Mouse (Mus musculus) testis, adult 2 months (tissue): ENCODE data around the gene 2310011J03Rik. TPM values are rescaled to one million over a fixed set of nuclear protein-coding genes. Genes with fewer than 3 reads are reported as not detected.
"Not testable (repeated sequence)": the region's sequence is repeated elsewhere in the genome, so short reads cannot be mapped to it uniquely, and the experiment has no call there.

Source experiments
- H3K27ac ChIP-seq: fragments of 200-500 bp; 2 replicates; pipeline ENCODE4 v1.5.1; 2012; ENCODE audit warnings: low read depth, low read length; ENCODE audit not compliant: control insufficient read depth, insufficient read depth
- H3K27me3 ChIP-seq: fragments of 200-500 bp; 2 replicates; pipeline ENCODE4 v1.6.1; 2012; ENCODE audit warnings: mild to moderate bottlenecking, low read length, moderate library complexity; ENCODE audit not compliant: control insufficient read depth, insufficient read depth
- H3K36me3 ChIP-seq: fragments of 200-500 bp; 2 replicates; pipeline ENCODE4 v1.6.1; 2012; ENCODE audit warnings: mild to moderate bottlenecking, low read length; ENCODE audit not compliant: control insufficient read depth, insufficient read depth
- H3K4me1 ChIP-seq: fragments of 200-500 bp; 2 replicates; pipeline ENCODE4 v1.6.1; 2012; ENCODE audit warnings: low read length; ENCODE audit not compliant: control insufficient read depth, insufficient read depth
- H3K4me3 ChIP-seq: fragments of 200-500 bp; 2 replicates; pipeline ENCODE4 v1.5.1; 2012; ENCODE audit warnings: low read depth, mild to moderate bottlenecking, low read length, moderate library complexity, mixed read lengths; ENCODE audit not compliant: control insufficient read depth
- CTCF ChIP-seq: fragments of 200-500 bp; IDR thresholded peaks from 2 replicates; pipeline ENCODE4 v1.5.1; 2012; ENCODE audit warnings: low read depth, mild to moderate bottlenecking, inconsistent platforms, low read length, moderate library complexity; ENCODE audit not compliant: control insufficient read depth, insufficient read depth, insufficient replicate concordance
- POLR2A ChIP-seq: fragments of 200-500 bp; IDR thresholded peaks from 2 replicates; pipeline ENCODE4 v1.6.1; 2012; ENCODE audit warnings: low read depth, mild to moderate bottlenecking, inconsistent platforms, low read length, moderate library complexity; ENCODE audit not compliant: control insufficient read depth
- polyA plus RNA-seq: library from polyadenylated mRNA; depleted of rRNA; stranded (reverse); fragments of >200 nt; gene quantifications from 2 replicates; pipeline ENCODE4 v1.2.3, GENCODE M21; 2012

Gene 2310011J03Rik
- polyA plus RNA-seq, 1 experiment: 11.3 TPM

DNA sequence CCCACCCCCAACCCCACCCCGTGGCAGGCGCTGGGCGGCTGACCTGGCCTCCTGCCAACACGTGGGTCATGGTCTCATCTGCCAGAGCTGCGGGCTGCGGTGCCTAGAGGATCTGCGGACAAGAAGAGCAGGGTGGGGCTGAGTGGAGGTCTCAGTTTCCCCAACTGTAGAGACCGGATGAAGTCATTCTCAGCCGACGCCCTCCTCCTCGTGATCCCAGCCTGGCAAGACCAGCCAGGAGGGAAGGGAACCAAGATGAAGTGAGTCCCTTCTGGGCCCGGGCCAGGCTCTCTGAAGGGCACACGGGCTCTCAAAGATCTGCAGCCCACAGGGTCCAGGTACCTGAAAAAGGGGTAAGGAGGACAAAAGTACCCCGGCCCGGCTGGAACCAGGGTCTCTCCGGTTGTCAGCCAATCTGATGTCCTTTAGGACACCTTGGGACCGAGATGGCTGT, 27.2 kb upstream of the 2310011J03Rik start:
- Histone ChIP-seq H3K27me3 (no peaks in the 10 kb centered on the region), H3K27ac (no peak overlapping the region), H3K4me1 (peaks cover 34% of the 10 kb centered on the region), H3K36me3 (no peaks in the 10 kb centered on the region), H3K4me3 (peak overlapping the region; percentile 26)
- no peak for TF ChIP-seq POLR2A
- no peak for TF ChIP-seq CTCF

DNA sequence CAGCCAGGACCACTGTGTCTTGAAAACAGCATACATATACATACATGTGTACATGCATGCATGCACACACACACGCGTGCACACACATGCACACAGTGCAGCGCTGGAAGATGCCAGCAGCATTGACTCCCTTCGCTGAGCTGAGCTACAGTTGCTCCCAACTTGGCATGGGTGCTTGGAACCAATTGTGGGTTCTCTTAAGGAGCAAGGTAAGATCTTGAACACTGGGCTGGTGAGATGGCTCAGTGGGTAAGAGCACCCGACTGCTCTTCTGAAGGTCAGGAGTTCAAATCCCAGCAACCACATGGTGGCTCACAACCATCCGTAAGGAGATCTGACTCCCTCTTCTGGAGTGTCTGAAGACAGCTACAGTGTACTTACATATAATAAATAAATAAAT, 25.6 kb upstream of the 2310011J03Rik start:
- not testable (repeated sequence) for H3K4me3 ChIP-seq, H3K36me3 ChIP-seq, H3K27me3 ChIP-seq, H3K27ac ChIP-seq
- H3K4me1 ChIP-seq: peaks cover 46% of the 10 kb centered on the region

DNA sequence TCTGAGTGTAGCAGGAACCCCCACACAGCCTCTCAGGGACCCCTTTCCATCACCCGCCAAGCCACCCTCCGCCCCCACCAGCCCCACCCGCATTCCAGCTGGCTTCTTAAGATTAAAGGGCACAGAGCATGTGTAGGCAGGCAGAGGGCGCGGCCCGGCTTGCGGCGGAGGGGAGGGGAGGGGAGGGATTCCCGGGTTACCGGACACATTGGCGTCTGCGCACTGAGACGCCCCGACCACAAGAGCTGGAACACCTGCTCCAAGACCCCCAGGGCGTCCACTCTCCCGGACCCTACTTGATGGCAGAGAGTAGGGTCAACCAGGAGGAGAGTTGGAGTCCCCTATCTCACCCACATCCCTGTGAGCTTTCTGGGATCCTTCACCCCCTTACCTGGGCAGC, 24.8 kb upstream of the 2310011J03Rik start:
- no peaks in the 10 kb centered on the region for H3K36me3 ChIP-seq
- TF ChIP-seq CTCF (no peak), POLR2A (no peak)
- no peak overlapping the region for H3K4me3 ChIP-seq
- no peak overlapping the region for H3K27ac ChIP-seq
- H3K4me1 ChIP-seq: peaks cover 46% of the 10 kb centered on the region
- H3K27me3 ChIP-seq: no peaks in the 10 kb centered on the region

DNA sequence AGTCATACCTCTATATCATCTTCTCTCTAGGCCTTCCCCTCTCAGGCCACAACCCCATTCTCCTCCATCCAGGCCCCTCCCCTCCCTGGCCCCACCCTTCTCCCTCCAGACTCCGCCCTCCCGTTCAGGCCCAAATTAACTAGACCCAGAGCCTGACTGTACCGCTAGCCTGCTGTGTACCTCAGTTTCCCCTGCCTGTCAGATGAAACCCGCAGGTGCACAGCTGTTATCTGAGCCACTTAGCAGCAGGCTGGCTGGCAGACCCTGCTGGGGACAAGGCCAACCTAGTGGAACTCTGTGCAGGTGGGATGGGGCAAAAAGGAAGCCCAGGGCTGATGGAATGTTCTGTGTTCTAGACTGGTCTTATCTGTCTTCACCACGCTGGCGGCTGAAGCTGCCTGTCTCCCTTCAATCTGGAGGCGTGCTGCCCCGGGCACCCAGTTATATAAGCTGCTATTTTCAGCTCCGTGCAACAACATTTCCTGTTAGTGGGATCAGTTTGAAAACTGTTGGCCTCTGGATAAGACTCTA, 23.9 kb upstream of the 2310011J03Rik start:
- no peaks in the 10 kb centered on the region for H3K36me3 ChIP-seq
- H3K27ac ChIP-seq: no peak overlapping the region
- H3K27me3 ChIP-seq: no peaks in the 10 kb centered on the region
- H3K4me1 ChIP-seq: peaks cover 46% of the 10 kb centered on the region
- no peak overlapping the region for H3K4me3 ChIP-seq
- TF ChIP-seq POLR2A (no peak), CTCF (no peak)

DNA sequence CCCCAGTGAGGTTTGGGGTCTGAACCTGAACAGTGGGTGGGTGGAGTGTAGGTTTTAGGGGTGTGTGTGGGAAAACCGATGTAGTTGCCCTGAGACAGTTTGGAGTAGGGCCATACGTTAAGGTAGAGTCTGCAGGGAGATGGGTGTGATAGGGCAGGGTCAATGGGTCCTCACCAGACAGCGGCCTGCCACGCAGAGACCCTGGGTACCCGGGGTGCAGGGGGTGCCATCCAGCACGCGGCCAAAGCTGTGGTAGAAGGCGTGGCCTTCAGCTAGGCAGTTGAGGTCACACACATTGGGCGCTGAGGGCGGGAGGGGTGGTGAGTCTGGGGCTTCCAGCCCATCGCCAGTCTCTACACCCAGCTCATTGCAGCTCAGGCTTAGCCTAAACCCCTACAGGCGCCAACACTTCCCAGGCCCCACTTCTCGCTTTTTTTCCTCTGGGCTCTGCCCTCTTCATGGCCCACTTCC, 23.1 kb upstream of the 2310011J03Rik start:
- H3K4me1 ChIP-seq: peaks cover 42% of the 10 kb centered on the region
- H3K27ac ChIP-seq: no peak overlapping the region
- no peaks in the 10 kb centered on the region for H3K36me3 ChIP-seq
- no peaks in the 10 kb centered on the region for H3K27me3 ChIP-seq
- no peak for TF ChIP-seq POLR2A
- no peak for TF ChIP-seq CTCF
- H3K4me3 ChIP-seq: peak overlapping the region; percentile 46

DNA sequence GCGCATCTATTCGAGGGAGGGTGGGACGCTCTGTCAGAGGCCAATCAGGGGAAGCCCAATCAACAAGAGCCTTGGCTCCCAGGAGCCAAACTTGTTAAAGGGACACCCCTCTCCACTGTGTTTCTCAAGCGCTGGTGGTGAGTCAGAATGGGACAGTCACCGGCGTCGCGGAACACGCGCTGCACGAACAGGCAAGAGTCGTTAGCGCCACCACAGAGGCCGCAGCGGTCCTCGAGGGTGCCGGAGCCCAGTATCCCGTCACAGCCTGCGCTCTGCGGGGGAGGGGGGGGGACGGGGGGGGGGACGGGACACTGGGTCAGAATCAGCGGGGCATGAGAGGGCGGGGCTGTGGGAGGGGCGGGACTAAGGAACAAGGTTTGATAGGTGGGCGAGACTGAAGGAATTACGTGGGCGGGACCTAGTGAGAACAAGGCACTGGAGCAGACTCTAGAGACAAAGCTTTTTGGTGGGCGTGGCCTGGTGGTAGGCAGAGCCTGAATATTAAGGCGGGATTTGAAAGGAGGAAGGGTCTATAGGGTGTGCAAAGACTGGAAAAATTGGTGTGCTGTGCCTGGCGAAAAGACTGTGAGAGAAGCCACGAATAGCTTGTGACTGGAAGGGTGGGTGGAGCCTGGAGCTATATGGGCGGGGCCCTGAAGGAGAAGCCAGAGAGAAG, 22.6 kb upstream of the 2310011J03Rik start:
- H3K4me3 ChIP-seq: peak overlapping the region; percentile 67
- no peaks in the 10 kb centered on the region for H3K36me3 ChIP-seq
- no peak overlapping the region for H3K27ac ChIP-seq
- TF ChIP-seq CTCF: no peak
- TF ChIP-seq POLR2A: no peak
- no peaks in the 10 kb centered on the region for H3K27me3 ChIP-seq
- H3K4me1 ChIP-seq: peaks cover 36% of the 10 kb centered on the region

DNA sequence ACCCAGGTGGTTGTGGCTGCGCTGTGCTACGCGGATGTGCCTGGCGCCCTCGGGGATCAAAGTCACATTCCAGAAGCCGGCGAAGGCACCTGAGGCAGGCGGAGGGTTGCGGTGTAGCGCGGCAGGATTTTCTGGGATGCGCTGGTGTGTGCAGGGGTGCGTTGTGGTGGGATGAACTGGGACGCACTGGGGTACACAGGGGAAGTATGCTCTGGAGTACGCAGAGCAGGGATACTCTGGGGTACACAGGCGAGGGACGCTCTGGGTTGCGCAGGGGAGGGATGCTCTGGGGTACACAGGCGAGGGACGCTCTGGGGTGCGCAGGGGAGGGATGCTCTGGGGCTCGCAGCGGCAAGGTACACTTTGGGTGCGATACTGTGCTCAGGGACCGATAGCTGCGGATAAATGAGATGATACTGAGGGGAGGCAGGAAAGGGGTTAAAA, 22.0 kb upstream of the 2310011J03Rik start:
- Histone ChIP-seq H3K36me3 (no peaks in the 10 kb centered on the region), H3K4me3 (peak overlapping the region; percentile 67), H3K27ac (no peak overlapping the region), H3K4me1 (peaks cover 33% of the 10 kb centered on the region), H3K27me3 (no peaks in the 10 kb centered on the region)
- TF ChIP-seq POLR2A (no peak), CTCF (no peak)
